Mouse (Mus musculus) thymus, adult 2 months (tissue): Measurements from ENCODE around the gene Vwce.

Experiments
- CTCF ChIP-seq: fragments of 200-500 bp; IDR thresholded peaks from 2 replicates; pipeline ENCODE4 v1.5.1; 2012; ENCODE audit warnings: mild to moderate bottlenecking, control low read depth, low read length, moderate library complexity, borderline replicate concordance; ENCODE audit not compliant: control insufficient read depth, poor library complexity, insufficient read depth; ENCODE audit errors: extremely low read depth
- POLR2A ChIP-seq: fragments of 200-500 bp; IDR thresholded peaks from 2 replicates; pipeline ENCODE4 v1.6.1; 2012; ENCODE audit warnings: mild to moderate bottlenecking, low read length, control low read depth, moderate library complexity; ENCODE audit not compliant: control insufficient read depth, poor library complexity, insufficient read depth; ENCODE audit errors: extremely low read depth

GRCm38 (mm10) chr19:10605901-10606622 lies 28.0 kb upstream of the Vwce start:
- no peak for TF ChIP-seq POLR2A
- no peak for TF ChIP-seq CTCF
